ENCODE assay signal across 10 mouse cellular contexts in genomic region chr17:28823004-28823745, GRCm38 (mm10). TPM values are rescaled to one million over a fixed set of nuclear protein-coding genes. Genes with fewer than 3 reads are reported as not detected.
A peak's percentile ranks its signal among the peaks of the same experiment; 100 is the strongest.
DNase-seq lines count a peak whose midpoint lies in the region; ATAC-seq lines count a peak whose summit lies in the region.
"Had no signal": no experiment of that assay in that cellular context is flagged by ENCODE, and none has a peak within 500 bp of the region (broad histone marks: within the 10 kb centered on the region; RNA-seq: fewer than 3 reads in every experiment).

No protein-coding gene starts in this region.

- peak; percentile 40; the same call in 1 of the 2 replicates for ATAC-seq in hindbrain, embryonic 16.5 days
- no peak for ATAC-seq in hindbrain, embryonic 11.5 days (ENCODE audit: low FRiP score)
- peak; percentile 89 for ATAC-seq in common myeloid progenitor, adult 5-6 weeks (replicated peaks; ENCODE audit: low read depth, poor library complexity, severe bottlenecking)
- peak; percentile 99 for ATAC-seq in megakaryocyte-erythroid progenitor cell, adult 5-6 weeks (replicated peaks; ENCODE audit: low FRiP score, low TSS enrichment, poor library complexity, severe bottlenecking)

- WGBS in hindbrain, embryonic 16.5 days: 87% methylated on average over 13 of the region's 13 CpGs
- 92% methylated on average over 13 of the region's 13 CpGs for WGBS in hindbrain, embryonic 11.5 days

- no peaks in the 10 kb centered on the region for H3K4me1 ChIP-seq in hindbrain, embryonic 16.5 days (ENCODE audit: control insufficient read depth, insufficient read depth, low read depth, low read length)
- no peaks in the 10 kb centered on the region for H3K4me1 ChIP-seq in hindbrain, embryonic 11.5 days (replicated peaks; ENCODE audit: control insufficient read depth, insufficient read depth, low read length)

- no peak overlapping the region for H3K4me3 ChIP-seq in hindbrain, embryonic 16.5 days (ENCODE audit: low read length)
- no peak overlapping the region for H3K4me3 ChIP-seq in hindbrain, embryonic 11.5 days (ENCODE audit: low read depth, low read length)

- H3K4me2 ChIP-seq in hindbrain, embryonic 16.5 days (ENCODE audit: low read length): no peak overlapping the region
- H3K4me2 ChIP-seq in hindbrain, embryonic 11.5 days (replicated peaks; ENCODE audit: low read depth, low read length): no peak overlapping the region

- peak overlapping the region; percentile 49; the same call in 1 of the 2 replicates for H3K27ac ChIP-seq in hindbrain, embryonic 16.5 days (ENCODE audit: low read depth, low read length)
- no peak overlapping the region for H3K27ac ChIP-seq in hindbrain, embryonic 11.5 days (ENCODE audit: low read depth, low read length)

- peaks cover 34% of the 10 kb centered on the region for H3K36me3 ChIP-seq in hindbrain, embryonic 16.5 days (ENCODE audit: control insufficient read depth, insufficient read depth, low read length)
- H3K36me3 ChIP-seq in hindbrain, embryonic 11.5 days (ENCODE audit: control insufficient read depth, insufficient read depth, low read length): peaks cover 18% of the 10 kb centered on the region

- no peaks in the 10 kb centered on the region for H3K27me3 ChIP-seq in hindbrain, embryonic 16.5 days (replicated peaks; ENCODE audit: control insufficient read depth, insufficient read depth, low read length)
- no peaks in the 10 kb centered on the region for H3K27me3 ChIP-seq in hindbrain, embryonic 11.5 days (ENCODE audit: control insufficient read depth, insufficient read depth, low read length)

- no peaks in the 10 kb centered on the region for H3K9me3 ChIP-seq in hindbrain, embryonic 16.5 days (ENCODE audit: control insufficient read depth, low read length)
- H3K9me3 ChIP-seq in hindbrain, embryonic 11.5 days (ENCODE audit: control insufficient read depth, low read length): no peaks in the 10 kb centered on the region

- no peak for DNase-seq in hindbrain, embryonic 11.5 days (ENCODE audit: low spot score)
- DNase-seq in c-Kit-negative CD71-positive TER-119-positive erythroid progenitor cells, embryonic 14.5 days (ENCODE audit: low read depth, low spot score): peak; percentile 91
- no peak for DNase-seq in kidney, adult 11 months
- no peak for DNase-seq in urinary bladder, adult 2 months (ENCODE audit: low spot score)
- DNase-seq in urinary bladder, postnatal 36 days (ENCODE audit: low spot score in 2 of 2): no peak

- no peak overlapping the region for H3K9ac ChIP-seq in hindbrain, embryonic 16.5 days (ENCODE audit: low read depth, low read length)
- H3K9ac ChIP-seq in hindbrain, embryonic 11.5 days (ENCODE audit: low read depth, low read length): no peak overlapping the region

RNA-seq across cellular contexts. Expression of gene Brpf3, which starts 22.3 kb away (rescaled TPM):
- 6.3 and 7.0 TPM in 2 replicates for polyA plus RNA-seq in hindbrain, embryonic 16.5 days (2015; fragmentation: Nextera tagmentation; extraction: Ambion mirVana)
- polyA plus RNA-seq in hindbrain, embryonic 11.5 days (2014; fragmentation: Nextera tagmentation; extraction: Ambion mirVana): 7.1 and 9.8 TPM in 2 replicates
- 8.6 and 9.7 TPM in 2 replicates for total RNA-seq in common myeloid progenitor, adult 5-6 weeks (2017)
- 61.1 and 68.0 TPM in 2 replicates for total RNA-seq in megakaryocyte-erythroid progenitor cell, adult 5-6 weeks (2014; fragmentation: Nextera tagmentation)
- total RNA-seq in megakaryocyte-erythroid progenitor cell, adult 5-6 weeks (2017): 5.3 and 6.2 TPM in 2 replicates
- polyA plus RNA-seq in urinary bladder, adult 2 months (2012; rRNA removed): 33.3 and 34.0 TPM in 2 replicates

RNA-seq across cellular contexts. Expression of gene Pnpla1, which starts 35.0 kb away (rescaled TPM):
- not detected in 2 replicates for polyA plus RNA-seq in hindbrain, embryonic 16.5 days (2015; fragmentation: Nextera tagmentation; extraction: Ambion mirVana)
- polyA plus RNA-seq in hindbrain, embryonic 11.5 days (2014; fragmentation: Nextera tagmentation; extraction: Ambion mirVana): not detected in 2 replicates
- total RNA-seq in common myeloid progenitor, adult 5-6 weeks (2017): not detected in 2 replicates
- not detected in 2 replicates for total RNA-seq in megakaryocyte-erythroid progenitor cell, adult 5-6 weeks (2014; fragmentation: Nextera tagmentation)
- not detected in 2 replicates for total RNA-seq in megakaryocyte-erythroid progenitor cell, adult 5-6 weeks (2017)
- polyA plus RNA-seq in urinary bladder, adult 2 months (2012; rRNA removed): 0.01 TPM in 1 of 2 replicates, not detected in the other
- polyA plus RNA-seq: kidney, embryonic 14.5 days; lung, embryonic 16.5 days had no signal

RNA-seq across cellular contexts. Expression of gene Mapk13, which starts 54.1 kb away (rescaled TPM):
- 1.2 and 2.0 TPM in 2 replicates for polyA plus RNA-seq in hindbrain, embryonic 16.5 days (2015; fragmentation: Nextera tagmentation; extraction: Ambion mirVana)
- 3.3 TPM in 2 replicates for polyA plus RNA-seq in hindbrain, embryonic 11.5 days (2014; fragmentation: Nextera tagmentation; extraction: Ambion mirVana)
- 0.73 TPM in 1 of 2 replicates, not detected in the other for total RNA-seq in common myeloid progenitor, adult 5-6 weeks (2017)
- total RNA-seq in megakaryocyte-erythroid progenitor cell, adult 5-6 weeks (2014; fragmentation: Nextera tagmentation): not detected in 2 replicates
- 0.42 TPM in 1 of 2 replicates, not detected in the other for total RNA-seq in megakaryocyte-erythroid progenitor cell, adult 5-6 weeks (2017)
- 32.7 and 42.8 TPM in 2 replicates for polyA plus RNA-seq in urinary bladder, adult 2 months (2012; rRNA removed)
